Mouse (Mus musculus) limb, embryonic 15.5 days (tissue): ENCODE results near the gene Snx9. TPM values are rescaled to one million over a fixed set of nuclear protein-coding genes. Genes with fewer than 3 reads are reported as not detected.

Experiments used
- ATAC-seq: fragments of 200-750 bp; cut with Nextera tagmentation; 2 replicates; pipeline ENCODE4 v1.8.0; 2017; ENCODE audit warnings: low read depth, moderate TSS enrichment; ENCODE audit not compliant: insufficient number of reproducible peaks, low FRiP score, low TSS enrichment
- H3K27ac ChIP-seq: fragments of 300-500 bp; sonication (generic); 2 replicates; pipeline ENCODE4 v1.5.1; 2015; ENCODE audit warnings: moderate library complexity, mild to moderate bottlenecking, inconsistent platforms
- H3K27me3 ChIP-seq: fragments of 300-500 bp; sonication (generic); 2 replicates; pipeline ENCODE4 v1.6.1; 2015; ENCODE audit warnings: inconsistent platforms
- H3K36me3 ChIP-seq: fragments of 300-500 bp; sonication (generic); 2 replicates; pipeline ENCODE4 v1.6.1; 2015; ENCODE audit warnings: inconsistent platforms
- H3K4me1 ChIP-seq: fragments of 300-500 bp; sonication (generic); 2 replicates; pipeline ENCODE4 v1.6.1; 2015; ENCODE audit warnings: inconsistent platforms
- H3K4me2 ChIP-seq: fragments of 300-500 bp; sonication (generic); 2 replicates; pipeline ENCODE4 v1.6.1; 2015; ENCODE audit warnings: mild to moderate bottlenecking, inconsistent platforms
- H3K4me3 ChIP-seq: fragments of 300-500 bp; sonication (generic); 2 replicates; pipeline ENCODE4 v1.5.1; 2015; ENCODE audit warnings: mild to moderate bottlenecking, inconsistent platforms
- H3K9ac ChIP-seq: fragments of 300-500 bp; sonication (generic); 2 replicates; pipeline ENCODE4 v1.6.1; 2015; ENCODE audit warnings: inconsistent platforms
- H3K9me3 ChIP-seq: fragments of 300-500 bp; sonication (generic); 2 replicates; pipeline ENCODE4 v1.6.1; 2016; ENCODE audit warnings: inconsistent platforms
- WGBS: fragments of 180-500 bp; shearing (Covaris S2); methylation state at CpG from one replicate; pipeline ENCODE4 v1.1.7; 2015; 5-methylcytosine and 5-hydroxymethylcytosine counted together
- polyA plus RNA-seq: library from polyadenylated mRNA; unstranded; fragments of >200 nt; fragmentation: Nextera tagmentation; extraction: Ambion mirVana; gene quantifications from 2 replicates; pipeline ENCODE4 v1.2.1, GENCODE M21; 2015

Gene Snx9
- polyA plus RNA-seq, 1 experiment from 2014 or later: 34.9 TPM

DNA sequence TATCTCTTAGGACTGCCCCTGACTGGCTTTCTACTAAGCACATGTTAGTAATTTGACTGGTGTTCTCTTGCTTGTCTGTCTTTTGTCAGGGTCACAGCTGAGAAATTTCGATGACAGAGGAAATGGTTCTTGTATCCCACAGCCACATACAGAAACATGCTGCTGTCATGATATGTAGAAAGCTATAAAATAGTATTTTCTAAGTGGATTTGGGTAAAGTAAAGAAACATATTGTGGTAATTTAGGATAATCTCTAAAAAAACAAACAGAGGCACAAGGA, 26.5 kb upstream of the Snx9 start:
- Histone ChIP-seq H3K4me3 (no peak overlapping the region), H3K36me3 (no peaks in the 10 kb centered on the region), H3K4me2 (no peak overlapping the region), H3K27me3 (no peaks in the 10 kb centered on the region), H3K9ac (no peak overlapping the region), H3K9me3 (no peaks in the 10 kb centered on the region), H3K27ac (no peak overlapping the region), H3K4me1 (peaks cover 8% of the 10 kb centered on the region)
- ATAC-seq: no peak
- WGBS: 31% methylated on average over 1 of the region's 1 CpGs

DNA sequence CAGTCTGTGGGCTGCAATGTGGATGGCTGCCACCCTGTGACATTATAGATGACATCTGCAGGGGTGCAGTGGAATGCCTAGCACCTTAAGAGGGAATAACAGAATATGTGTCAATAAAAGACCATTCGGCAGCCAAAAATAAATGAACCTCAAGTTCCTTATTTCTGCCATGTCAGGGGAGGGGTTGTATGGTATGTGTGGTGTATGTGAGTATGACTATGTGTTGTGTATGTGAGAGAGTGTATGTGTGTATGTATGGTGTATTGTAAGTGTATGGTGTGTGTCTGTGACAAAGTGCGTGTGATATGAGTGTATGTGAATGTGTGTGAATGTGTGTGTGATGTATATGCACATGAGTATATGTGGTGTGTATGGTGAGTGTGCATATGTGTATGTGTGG, 23.3 kb upstream of the Snx9 start:
- Histone ChIP-seq H3K27me3 (no peaks in the 10 kb centered on the region), H3K9me3 (no peaks in the 10 kb centered on the region), H3K36me3 (no peaks in the 10 kb centered on the region), H3K9ac (no peak overlapping the region), H3K4me1 (peaks cover 23% of the 10 kb centered on the region), H3K4me3 (no peak overlapping the region), H3K27ac (no peak overlapping the region), H3K4me2 (no peak overlapping the region)
- WGBS: 89% methylated on average over 2 of the region's 2 CpGs
- ATAC-seq: no peak

DNA sequence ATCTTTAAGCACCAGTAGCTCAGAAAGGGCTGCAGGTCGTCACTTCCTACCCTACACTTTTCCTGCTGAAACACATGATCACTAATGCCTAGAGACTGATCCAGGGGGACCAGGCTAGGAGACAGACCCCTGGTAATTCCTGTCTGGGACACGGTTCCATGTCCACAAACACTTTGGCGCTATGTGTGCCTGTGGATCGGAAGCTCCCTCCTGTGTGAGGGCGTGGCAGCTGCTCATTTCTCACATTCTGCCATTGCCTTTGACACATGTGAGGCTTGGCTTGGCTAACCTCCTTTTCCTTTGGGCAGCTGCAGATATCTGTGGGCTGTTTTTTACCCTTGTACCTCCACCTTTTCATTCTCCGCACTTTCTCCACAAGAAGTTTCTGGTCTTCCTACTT, 22.0 kb upstream of the Snx9 start:
- peak overlapping the region; percentile 12; the same call in 1 of the 2 replicates for H3K27ac ChIP-seq

DNA sequence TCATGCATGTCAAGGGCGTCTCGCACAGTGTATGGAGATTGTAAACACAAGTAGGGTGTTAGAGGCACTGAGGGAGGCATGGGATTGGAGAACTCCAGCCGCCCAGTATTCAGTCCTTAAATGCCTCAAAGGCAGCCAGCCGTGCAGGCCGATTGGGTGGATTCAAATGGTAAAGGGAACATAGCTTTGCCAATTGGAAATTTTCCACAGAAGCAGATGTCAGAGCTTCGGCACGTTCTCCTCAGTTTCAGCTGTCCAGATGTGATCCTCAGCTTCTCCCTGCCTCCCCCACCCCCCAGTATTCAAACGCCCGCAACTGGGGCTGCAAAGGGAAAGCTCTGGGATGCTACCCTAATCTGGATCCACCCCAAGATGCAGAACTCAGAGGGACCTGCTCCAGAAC, 21.3 kb upstream of the Snx9 start:
- Histone ChIP-seq H3K9ac (no peak overlapping the region), H3K27ac (peak overlapping the region; percentile 12)
- ATAC-seq: peak; percentile 84

More for the DNA sequence above, 22.0 kb upstream of the Snx9 start:
- 54% methylated on average over 6 of the region's 6 CpGs for WGBS
- Histone ChIP-seq H3K9me3 (no peaks in the 10 kb centered on the region), H3K4me1 (peaks cover 23% of the 10 kb centered on the region), H3K4me3 (no peak overlapping the region), H3K4me2 (no peak overlapping the region), H3K27me3 (no peaks in the 10 kb centered on the region), H3K9ac (no peak overlapping the region), H3K36me3 (no peaks in the 10 kb centered on the region)
- ATAC-seq: no peak

DNA sequence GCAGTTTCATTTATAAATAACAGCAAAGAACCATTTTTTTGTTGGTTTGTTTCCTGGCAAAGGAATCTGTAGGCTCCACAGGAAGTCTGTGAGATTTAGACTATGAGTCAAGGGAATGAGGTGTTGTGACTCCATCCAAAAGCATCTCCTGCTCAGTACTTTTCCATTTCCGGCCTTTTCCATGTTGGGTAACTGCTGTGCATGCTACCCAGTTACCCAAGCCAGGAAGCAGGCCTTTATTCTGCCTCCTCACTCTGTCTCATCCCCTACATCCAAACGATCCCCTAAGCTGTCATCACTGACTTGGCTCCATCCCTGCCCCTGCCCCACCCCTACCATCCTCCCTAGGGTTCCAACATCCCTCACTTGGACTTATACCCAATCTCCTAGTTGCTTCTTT, 18.6 kb upstream of the Snx9 start:
- ATAC-seq: no peak

More for the DNA sequence above, 21.3 kb upstream of the Snx9 start:
- Histone ChIP-seq H3K4me3 (no peak overlapping the region), H3K27me3 (no peaks in the 10 kb centered on the region), H3K4me1 (peaks cover 23% of the 10 kb centered on the region), H3K4me2 (no peak overlapping the region), H3K36me3 (no peaks in the 10 kb centered on the region), H3K9me3 (no peaks in the 10 kb centered on the region)
- WGBS: 18% methylated on average over 9 of the region's 9 CpGs

DNA sequence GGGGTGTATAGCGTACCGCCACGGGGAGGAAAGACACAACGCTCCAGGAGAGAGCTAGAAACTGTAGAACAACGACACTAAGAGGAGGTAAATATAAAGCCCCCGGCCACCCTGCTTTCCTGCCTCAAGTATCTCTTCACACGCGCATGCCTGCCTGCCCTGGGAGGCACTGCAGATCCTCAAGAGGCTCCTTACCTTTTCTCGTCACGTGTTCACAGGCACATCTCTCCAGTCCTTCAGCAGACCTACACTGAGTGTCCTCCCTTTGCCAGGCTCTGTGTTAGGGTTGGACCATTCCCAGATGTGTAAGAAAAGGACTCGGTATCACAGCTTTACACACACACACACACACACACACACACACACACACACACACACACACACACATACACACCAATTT, 18.1 kb upstream of the Snx9 start:
- Histone ChIP-seq H3K9ac (no peak overlapping the region), H3K4me3 (no peak overlapping the region), H3K4me1 (peaks cover 24% of the 10 kb centered on the region), H3K9me3 (no peaks in the 10 kb centered on the region), H3K27ac (no peak overlapping the region), H3K36me3 (no peaks in the 10 kb centered on the region), H3K27me3 (no peaks in the 10 kb centered on the region), H3K4me2 (no peak overlapping the region)
- 88% methylated on average over 11 of the region's 11 CpGs for WGBS
- ATAC-seq: no peak

More for the DNA sequence above, 18.6 kb upstream of the Snx9 start:
- Histone ChIP-seq H3K4me1 (peaks cover 23% of the 10 kb centered on the region), H3K9ac (no peak overlapping the region), H3K4me3 (no peak overlapping the region), H3K27me3 (no peaks in the 10 kb centered on the region), H3K36me3 (no peaks in the 10 kb centered on the region), H3K9me3 (no peaks in the 10 kb centered on the region), H3K27ac (0 out of 2 replicates have a peak overlapping the region, but pooled peaks have one; percentile 54), H3K4me2 (no peak overlapping the region)
- 63% methylated on average over 2 of the region's 2 CpGs for WGBS

DNA sequence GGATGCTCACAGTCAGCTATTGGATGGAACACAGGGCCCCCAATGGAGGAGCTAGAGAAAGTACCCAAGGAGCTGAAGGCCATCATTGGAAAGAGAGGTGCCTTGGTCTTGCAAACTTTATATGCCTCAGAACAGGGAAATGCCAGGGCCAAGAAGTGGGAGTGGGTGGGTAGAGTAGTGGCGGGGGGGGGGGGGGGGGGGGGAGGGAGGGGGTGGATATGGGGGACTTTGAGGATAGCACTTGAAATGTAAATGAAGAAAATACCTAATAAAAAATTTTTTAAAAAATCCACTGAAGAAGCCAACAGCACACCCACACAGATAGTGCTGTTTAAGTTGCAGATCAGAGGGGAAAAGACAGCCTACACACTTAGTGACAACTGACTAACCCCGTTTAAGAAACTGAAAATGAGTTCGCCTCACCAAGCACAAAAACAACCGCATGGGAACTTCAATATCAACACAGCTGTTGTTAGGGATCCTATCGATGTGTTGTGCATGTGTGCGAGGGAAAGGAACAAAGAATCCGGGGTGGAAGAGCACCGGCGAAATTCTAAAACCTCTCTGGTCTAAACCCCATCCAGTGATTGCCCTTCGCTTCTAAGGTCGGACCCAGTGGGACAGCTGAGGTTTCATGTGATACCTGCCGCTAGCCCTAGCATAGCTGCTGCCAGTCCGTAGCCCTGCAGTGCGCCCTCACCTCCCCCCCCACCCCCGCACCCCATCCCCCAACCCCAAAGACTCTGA, 13.1 kb upstream of the Snx9 start:
- no peaks in the 10 kb centered on the region for H3K36me3 ChIP-seq
- H3K4me3 ChIP-seq: no peak overlapping the region
- no peak for ATAC-seq
- H3K4me2 ChIP-seq: no peak overlapping the region
- H3K9me3 ChIP-seq: no peaks in the 10 kb centered on the region
- no peaks in the 10 kb centered on the region for H3K27me3 ChIP-seq
- peaks cover 7% of the 10 kb centered on the region; the same call in 1 of the 2 replicates for H3K4me1 ChIP-seq
- no peak overlapping the region for H3K9ac ChIP-seq
- no peak overlapping the region for H3K27ac ChIP-seq
- 21% methylated on average over 14 of the region's 15 CpGs for WGBS

DNA sequence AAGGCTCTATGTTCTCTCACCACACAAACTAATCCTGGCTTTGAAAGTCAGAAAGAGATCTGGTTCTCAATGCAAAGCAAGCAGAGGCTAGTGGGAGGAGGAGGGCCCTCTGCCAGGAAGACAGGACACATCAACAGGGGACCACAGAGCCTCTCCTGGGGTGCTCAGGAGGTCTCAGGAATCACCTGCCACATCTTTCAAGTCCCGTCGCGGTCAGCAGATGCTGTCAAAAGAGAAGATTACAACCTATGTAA, 12.6 kb upstream of the Snx9 start:
- no peak for ATAC-seq
- H3K4me2 ChIP-seq: no peak overlapping the region

DNA sequence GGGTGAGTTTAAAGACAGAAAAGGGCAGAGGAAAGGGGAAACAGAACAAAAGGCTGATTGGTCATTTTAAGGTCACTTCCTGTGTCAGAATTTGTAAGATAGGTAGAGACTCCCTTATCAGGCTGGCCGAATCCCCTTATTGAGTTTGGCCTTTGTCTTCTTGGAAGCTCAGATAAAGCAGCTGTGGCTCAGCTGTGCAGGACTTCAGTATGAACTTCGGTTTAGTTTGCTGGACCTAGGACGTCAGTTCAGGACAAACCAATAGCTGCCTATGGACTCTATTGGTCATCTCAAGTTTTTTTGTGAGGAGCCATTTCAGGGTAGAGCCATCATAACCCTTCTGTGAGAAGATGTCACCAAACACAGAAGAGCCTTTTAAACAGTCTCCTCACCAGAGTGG, 12.2 kb upstream of the Snx9 start:
- Histone ChIP-seq H3K4me1 (peaks cover 7% of the 10 kb centered on the region; the same call in 1 of the 2 replicates), H3K36me3 (no peaks in the 10 kb centered on the region), H3K27me3 (no peaks in the 10 kb centered on the region), H3K4me2 (no peak overlapping the region), H3K9me3 (no peaks in the 10 kb centered on the region), H3K9ac (no peak overlapping the region), H3K4me3 (no peak overlapping the region), H3K27ac (no peak overlapping the region)
- ATAC-seq: no peak
- 70% methylated on average over 3 of the region's 3 CpGs for WGBS

More for the DNA sequence above, 12.6 kb upstream of the Snx9 start:
- 25% methylated on average over 3 of the region's 3 CpGs for WGBS
- Histone ChIP-seq H3K27ac (no peak overlapping the region), H3K4me1 (peaks cover 7% of the 10 kb centered on the region; the same call in 1 of the 2 replicates), H3K9me3 (no peaks in the 10 kb centered on the region), H3K27me3 (no peaks in the 10 kb centered on the region), H3K9ac (no peak overlapping the region), H3K4me3 (no peak overlapping the region), H3K36me3 (no peaks in the 10 kb centered on the region)

DNA sequence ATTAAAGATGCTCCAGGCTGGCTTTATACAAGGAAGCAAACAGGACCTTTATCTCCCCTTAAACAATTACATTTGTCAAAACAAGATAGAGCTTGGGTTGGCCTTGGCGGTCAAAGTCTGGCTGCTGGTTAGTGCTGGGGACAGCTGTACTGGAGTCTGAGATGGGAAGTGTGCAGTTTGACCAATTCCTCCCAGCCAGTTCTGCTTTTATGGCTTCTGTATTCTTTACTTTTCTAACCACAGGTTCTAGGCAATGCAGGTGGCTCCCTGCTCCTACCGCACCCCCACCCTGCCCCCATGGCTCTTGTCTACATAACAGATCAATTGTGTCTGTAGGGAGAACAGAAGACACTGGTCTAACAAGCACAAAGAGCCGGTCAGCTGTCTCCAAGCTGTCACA, 11.2 kb upstream of the Snx9 start:
- ATAC-seq: no peak
- Histone ChIP-seq H3K4me3 (no peak overlapping the region), H3K4me2 (no peak overlapping the region), H3K4me1 (peaks cover 7% of the 10 kb centered on the region; the same call in 1 of the 2 replicates), H3K9ac (no peak overlapping the region), H3K27ac (no peak overlapping the region), H3K36me3 (no peaks in the 10 kb centered on the region), H3K27me3 (no peaks in the 10 kb centered on the region), H3K9me3 (no peaks in the 10 kb centered on the region)
- WGBS: 88% methylated on average over 3 of the region's 3 CpGs

DNA sequence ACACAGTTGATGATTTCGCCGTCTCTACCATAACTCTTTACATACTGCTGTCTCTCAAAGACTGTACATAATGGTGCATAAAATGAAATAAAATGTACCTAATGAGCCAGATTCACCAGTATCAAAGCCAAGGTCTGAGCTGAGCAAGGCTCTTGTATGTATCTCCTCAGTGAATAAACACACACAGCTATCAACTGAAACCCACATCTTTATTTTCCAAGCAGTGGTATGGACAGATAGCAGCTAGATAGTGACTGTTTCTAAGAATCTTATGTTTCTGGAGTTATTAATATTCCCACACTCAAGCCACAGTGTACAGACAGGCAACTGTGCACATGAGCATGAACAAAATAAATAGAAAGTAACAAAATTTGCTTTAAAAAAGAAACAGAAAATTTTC, 10.7 kb upstream of the Snx9 start:
- Histone ChIP-seq H3K27ac (no peak overlapping the region), H3K9ac (no peak overlapping the region), H3K9me3 (no peaks in the 10 kb centered on the region), H3K4me1 (peaks cover 7% of the 10 kb centered on the region; the same call in 1 of the 2 replicates), H3K27me3 (no peaks in the 10 kb centered on the region), H3K4me2 (no peak overlapping the region), H3K36me3 (no peaks in the 10 kb centered on the region), H3K4me3 (no peak overlapping the region)
- no peak for ATAC-seq
- WGBS: 95% methylated on average over 2 of the region's 2 CpGs

DNA sequence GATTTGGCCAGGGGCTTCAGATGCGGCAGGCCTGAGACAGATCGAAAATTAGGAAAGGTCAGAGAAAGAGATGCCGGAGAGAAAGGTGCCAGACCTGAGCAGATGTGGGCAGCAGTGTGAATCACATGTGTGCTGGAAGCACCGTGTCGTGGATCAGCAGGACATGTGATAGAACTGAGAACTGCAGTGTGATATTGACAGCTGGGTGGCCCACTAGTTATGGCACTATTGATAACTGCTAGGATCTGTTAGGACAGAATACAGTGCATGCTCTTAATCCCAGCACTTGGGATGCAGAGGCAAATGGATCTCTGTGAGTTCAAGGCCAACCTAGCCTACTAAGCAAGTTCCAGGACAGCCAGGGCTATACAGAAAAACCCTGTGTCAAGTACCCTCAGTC, 10.3 kb upstream of the Snx9 start:
- Histone ChIP-seq H3K27me3 (no peaks in the 10 kb centered on the region), H3K4me1 (peaks cover 7% of the 10 kb centered on the region; the same call in 1 of the 2 replicates), H3K27ac (no peak overlapping the region), H3K4me3 (no peak overlapping the region), H3K9ac (no peak overlapping the region), H3K4me2 (no peak overlapping the region), H3K36me3 (no peaks in the 10 kb centered on the region), H3K9me3 (no peaks in the 10 kb centered on the region)
- ATAC-seq: no peak
- 90% methylated on average over 5 of the region's 5 CpGs for WGBS

DNA sequence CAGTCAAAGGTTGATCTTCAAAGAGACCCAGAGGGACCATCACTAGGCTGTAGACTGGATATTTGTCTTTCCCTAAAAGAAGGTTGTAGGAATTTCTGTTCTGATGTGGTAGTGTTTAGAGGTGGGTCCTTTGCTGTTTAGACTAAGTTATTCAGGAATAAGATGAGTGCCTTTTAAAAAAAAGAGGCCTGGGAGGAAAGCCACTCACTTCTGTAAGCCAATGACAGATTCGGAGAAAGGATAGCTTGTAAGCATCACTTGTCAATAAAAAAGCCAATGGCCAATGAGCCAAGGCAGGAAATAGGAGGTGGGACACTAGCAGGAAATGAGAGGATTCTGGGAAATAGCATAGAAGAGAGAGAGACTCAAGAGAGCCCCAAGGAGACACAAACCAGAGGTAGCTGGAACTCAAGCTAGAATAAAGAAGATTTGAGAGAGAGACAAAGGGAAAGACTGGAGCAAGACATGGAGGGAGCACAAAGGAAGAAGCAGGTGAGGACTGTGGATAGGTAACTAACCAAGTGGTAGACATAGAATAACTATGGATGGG, 9.8 kb upstream of the Snx9 start:
- no peaks in the 10 kb centered on the region for H3K27me3 ChIP-seq
- no peaks in the 10 kb centered on the region for H3K36me3 ChIP-seq
- ATAC-seq: no peak
- peaks cover 7% of the 10 kb centered on the region; the same call in 1 of the 2 replicates for H3K4me1 ChIP-seq
- WGBS: 89% methylated on average over 1 of the region's 1 CpGs
- H3K9me3 ChIP-seq: no peaks in the 10 kb centered on the region
- H3K4me2 ChIP-seq: no peak overlapping the region
- no peak overlapping the region for H3K27ac ChIP-seq
- H3K9ac ChIP-seq: no peak overlapping the region
- H3K4me3 ChIP-seq: no peak overlapping the region
